Mouse (Mus musculus) left cerebral cortex, adult 8-10 months (tissue): ENCODE measurements around the gene Btnl1. TPM values are rescaled to one million over a fixed set of nuclear protein-coding genes. Genes with fewer than 3 reads are reported as not detected.
A peak's percentile ranks its signal among the peaks of the same experiment; 100 is the strongest.

Experiments
- DNase-seq, 2 experiments: peaks; one replicate each; pipeline ENCODE4 v3.0.0; 2022; ENCODE audit warnings: low spot score in 2 of 2
- total RNA-seq, 4 experiments: library from RNA; stranded (reverse); gene quantifications; 2 replicates each; pipeline ENCODE4 v1.2.4; 2022

Btnl1 gene
- total RNA-seq, 4 experiments from 2014 or later, result not detected

- DNase-seq, result no peak
These were observed 7.8 kb downstream of the Btnl1 start for GRCm38 (mm10) chr17:34384699-34385098.

DNA sequence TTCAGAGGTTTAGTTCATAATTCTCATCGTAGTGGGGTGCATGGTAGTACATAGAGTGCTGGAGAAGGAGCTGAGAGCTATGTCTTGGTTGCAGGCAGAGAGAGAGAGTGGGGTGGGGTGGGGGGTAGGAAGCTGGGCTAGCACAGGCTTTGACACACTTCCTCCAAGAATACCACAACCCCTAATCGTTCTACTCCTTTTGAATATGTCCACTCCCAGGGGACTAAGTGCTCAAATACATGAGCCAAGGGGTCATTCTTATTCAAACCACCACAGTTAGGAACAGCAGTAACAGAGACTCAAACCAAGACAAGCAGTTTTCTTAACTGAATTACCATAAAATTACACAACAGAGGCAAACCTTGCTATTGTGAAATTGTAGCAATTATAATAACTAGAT, 9.7 kb downstream of the Btnl1 start:
- no peak for DNase-seq

GRCm38 (mm10) chr17:34388513-34388912, 11.6 kb downstream of the Btnl1 start:
- no peak for DNase-seq

- DNase-seq, result no peak
These were observed 14.6 kb downstream of the Btnl1 start for GRCm38 (mm10) chr17:34391507-34391906.

GRCm38 (mm10) chr17:34392321-34392720, 15.4 kb downstream of the Btnl1 start:
- DNase-seq, result no peak

DNA sequence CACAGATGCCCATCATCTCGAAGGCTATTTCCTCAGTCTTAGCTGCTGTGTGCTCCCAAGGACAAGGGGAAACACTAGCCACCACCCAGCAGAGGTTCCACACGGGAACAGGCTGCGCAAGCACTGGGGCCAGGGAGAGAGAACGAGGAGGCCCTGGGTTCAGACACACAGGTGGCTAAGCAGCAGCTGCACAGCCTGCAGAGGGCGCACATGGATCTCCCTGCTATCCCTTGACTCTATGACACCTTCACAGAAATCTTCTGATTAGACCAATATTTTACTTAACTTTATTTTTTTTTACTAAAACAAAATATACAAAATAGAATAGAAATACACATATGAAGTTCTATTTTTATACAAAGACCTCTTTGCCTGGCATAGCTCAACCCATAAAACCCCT, 20.4 kb downstream of the Btnl1 start:
- DNase-seq, result no peak

DNA sequence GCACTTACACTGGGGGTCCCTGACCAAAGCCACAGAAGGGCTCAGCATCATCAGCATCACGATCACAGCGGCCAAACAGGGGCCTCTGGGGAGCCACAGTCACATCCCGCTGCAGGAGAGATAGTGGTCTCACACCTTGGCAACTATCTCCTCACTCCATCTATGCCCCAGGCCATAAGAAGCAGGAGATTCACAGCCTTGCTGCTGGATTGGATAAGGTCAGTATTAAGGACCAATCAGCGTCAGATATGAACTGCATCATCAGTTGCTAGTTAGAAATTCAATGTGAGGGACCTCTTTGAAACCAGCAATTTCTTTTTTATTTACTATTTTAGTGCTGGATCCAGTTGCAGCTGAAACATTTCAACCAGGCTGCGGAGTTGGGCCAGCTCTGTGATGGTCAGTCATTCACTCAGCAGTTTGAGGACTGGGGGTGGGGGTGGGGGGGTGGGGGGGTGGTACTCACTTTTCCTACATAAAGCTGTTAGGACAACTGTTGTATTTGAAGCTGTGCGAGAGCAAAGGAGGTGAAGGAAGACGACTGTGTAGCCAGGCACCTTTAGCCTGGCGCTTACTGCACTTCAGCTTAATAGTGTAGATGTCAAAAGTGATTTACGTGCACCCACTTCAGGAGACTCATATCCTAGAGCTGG, 21.3 kb downstream of the Btnl1 start:
- peak in 1 of 2 experiments; percentile 48 for DNase-seq

DNA sequence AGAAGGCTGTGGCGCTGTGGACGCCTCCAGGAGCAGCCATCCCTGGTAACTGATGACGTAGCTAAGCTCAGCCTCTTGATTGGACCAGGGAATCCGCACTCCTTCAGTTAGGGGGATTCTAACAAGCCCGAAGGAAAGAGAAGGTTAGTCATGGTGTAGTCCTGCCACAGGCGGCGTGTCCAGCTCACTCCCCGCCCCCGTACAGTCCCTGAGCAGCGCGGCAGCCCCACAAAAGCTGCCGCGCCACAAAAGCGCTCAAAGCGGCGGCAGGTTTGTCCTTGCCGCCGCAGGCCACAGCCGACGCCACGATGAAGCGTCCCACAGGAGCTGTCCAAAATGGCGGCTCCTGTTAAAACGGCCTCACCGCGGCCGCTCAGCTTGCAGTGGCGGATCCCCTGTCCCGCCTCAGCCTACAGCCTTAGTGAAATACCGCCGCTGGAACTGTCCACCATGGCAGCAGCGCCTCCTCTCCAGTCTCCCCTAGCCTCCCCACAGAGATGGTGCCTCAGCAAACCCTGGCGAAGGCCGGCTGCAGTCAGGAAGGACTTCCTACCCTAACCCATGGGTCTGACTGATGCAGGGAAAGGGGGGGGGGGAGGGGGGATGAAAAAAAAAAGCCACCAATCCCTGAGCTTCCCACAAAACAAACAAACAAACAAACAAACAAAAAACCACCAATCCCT, 21.9 kb downstream of the Btnl1 start, which contains the start of gene BC051142:
BC051142 (plus strand) TSS at position 110 of the 683 bp plus-strand sequence.
- peak; percentile 75 to 82 for DNase-seq

DNA sequence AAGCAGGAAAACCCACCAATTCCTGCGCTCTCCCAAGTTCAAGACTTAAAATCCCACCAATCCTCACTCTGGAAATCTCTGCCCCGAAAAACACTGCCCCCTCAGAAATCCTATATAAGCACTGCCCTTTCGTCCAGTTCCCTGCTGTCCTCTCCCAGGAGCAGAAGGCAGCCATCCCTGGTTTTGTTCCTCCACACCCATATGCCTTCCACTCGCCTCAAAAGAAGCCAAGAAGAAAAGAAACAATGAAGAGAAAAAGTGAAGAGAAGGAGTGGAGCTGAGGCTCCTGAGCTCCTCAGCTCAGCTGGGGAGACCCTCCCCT, 22.4 kb downstream of the Btnl1 start:
- DNase-seq, result no peak

DNA sequence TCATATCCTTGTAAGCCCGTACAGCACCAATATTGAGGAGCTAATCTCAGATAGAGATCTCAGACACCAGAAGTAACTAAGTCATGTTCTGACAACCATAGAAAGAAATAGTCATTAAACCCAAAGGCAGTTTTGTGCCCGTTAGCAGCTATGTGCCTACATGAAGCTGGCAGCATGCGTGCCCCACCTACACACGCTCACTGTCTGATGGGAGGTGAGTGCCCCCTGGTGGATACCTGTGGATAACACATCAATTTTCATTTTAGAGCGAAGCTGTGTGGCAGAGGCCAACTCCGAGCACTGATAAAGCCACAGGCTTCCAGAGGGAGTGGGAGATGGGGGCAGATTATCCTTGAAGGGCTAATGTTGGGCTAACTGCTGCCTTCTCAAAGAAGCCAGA, 34.2 kb downstream of the Btnl1 start:
- peak; percentile 35 to 60 for DNase-seq

GRCm38 (mm10) chr17:34420014-34420413, 43.1 kb downstream of the Btnl1 start:
- no peak for DNase-seq

DNA sequence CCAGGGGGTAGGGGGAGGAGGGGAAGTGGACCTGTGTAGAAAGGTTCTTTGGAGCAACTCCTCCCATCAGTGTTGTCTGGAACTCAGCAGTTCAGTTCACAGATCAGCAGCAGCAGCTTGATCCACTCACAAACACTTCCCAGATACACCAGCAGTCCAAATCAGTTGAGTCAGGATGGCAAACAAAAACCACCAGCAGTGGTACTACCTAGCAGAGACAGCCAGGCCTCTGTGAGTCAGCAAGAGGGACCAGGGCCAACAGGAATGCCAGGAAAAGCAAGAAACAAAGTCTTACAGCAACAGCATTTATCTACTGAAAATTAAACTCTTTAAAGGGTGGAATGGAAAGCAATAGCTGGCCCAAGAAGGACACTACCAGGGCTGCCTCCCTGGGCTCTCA, 50.7 kb downstream of the Btnl1 start:
- DNase-seq, result peak in 1 of 2 experiments; percentile 25

Other genes with a start within 250 kb of the Btnl1 start
- gene H2-DMb2, start 233.8 kb upstream of the Btnl1 start, total RNA-seq, result 1 to 10 TPM in 3 of 4 experiments, under 1 TPM in 1; 0.84 to 3.5 (median 2.0) TPM
- gene H2-DMb1, start 224.1 kb upstream of the Btnl1 start, total RNA-seq, result 1 to 10 TPM; 2.2 to 7.1 (median 3.5) TPM
- gene Tap1, start 189.6 kb upstream of the Btnl1 start, total RNA-seq, result 1 to 10 TPM; 3.0 to 8.6 (median 4.6) TPM
- gene Psmb9, start 189.4 kb upstream of the Btnl1 start, total RNA-seq, result 1 to 10 TPM; 2.6 to 3.2 (median 3.0) TPM
- gene Psmb8, start 179.4 kb upstream of the Btnl1 start, total RNA-seq, result 10 to 100 TPM in 1 of 4 experiments, 1 to 10 TPM in 3; 4.0 to 12.1 (median 7.1) TPM
- gene Tap2, start 173.6 kb upstream of the Btnl1 start, total RNA-seq, result 10 to 100 TPM; 10.2 to 18.0 (median 16.3) TPM
- gene H2-Ob, start 138.2 kb upstream of the Btnl1 start, total RNA-seq, result 1 to 10 TPM in 2 of 4 experiments, under 1 TPM in 2; 0.54 to 1.3 (median 0.90) TPM
- 10 to 100 TPM in 2 of 4 experiments, 1 to 10 TPM in 2; 2.4 to 30.3 (median 11.7) TPM for gene H2-Ab1, start 119.4 kb upstream of the Btnl1 start, total RNA-seq
- 10 to 100 TPM in 2 of 4 experiments, 1 to 10 TPM in 2; 3.4 to 37.3 (median 13.3) TPM for gene H2-Aa, start 89.3 kb upstream of the Btnl1 start, total RNA-seq
- gene H2-Eb1, start 71.3 kb upstream of the Btnl1 start, total RNA-seq, result 10 to 100 TPM in 2 of 4 experiments, 1 to 10 TPM in 2; 2.7 to 26.0 (median 9.3) TPM
- gene H2-Eb2, start 51.5 kb upstream of the Btnl1 start, total RNA-seq, result not detected
- under 1 TPM; 0.49 to 0.82 (median 0.63) TPM for gene Btnl2, start 22.3 kb upstream of the Btnl1 start, total RNA-seq
- 1 to 10 TPM; 3.3 to 5.1 (median 4.3) TPM for gene BC051142, start 21.7 kb downstream of the Btnl1 start, total RNA-seq
- not detected for gene Btnl4, start 100.2 kb downstream of the Btnl1 start, total RNA-seq
- gene Btnl6, start 140.2 kb downstream of the Btnl1 start, total RNA-seq, result not detected
- gene Notch4, start 187.1 kb downstream of the Btnl1 start, total RNA-seq, result 10 to 100 TPM in 1 of 4 experiments, 1 to 10 TPM in 3; 9.4 to 13.0 (median 9.6) TPM
- 1 to 10 TPM; 2.1 to 4.2 (median 3.4) TPM for gene Gpsm3, start 212.7 kb downstream of the Btnl1 start, total RNA-seq
- 10 to 100 TPM; 59.5 to 66.5 (median 62.6) TPM for gene Pbx2, start 214.1 kb downstream of the Btnl1 start, total RNA-seq
- under 1 TPM; 0.39 to 0.83 (median 0.54) TPM for gene Ager, start 220.7 kb downstream of the Btnl1 start, total RNA-seq
- 10 to 100 TPM; 73.3 to 77.6 (median 76.0) TPM for gene Rnf5, start 226.6 kb downstream of the Btnl1 start, total RNA-seq
- 100 to 1,000 TPM; 150 to 164 (median 155) TPM for gene Agpat1, start 227.1 kb downstream of the Btnl1 start, total RNA-seq
- gene Egfl8, start 238.8 kb downstream of the Btnl1 start, total RNA-seq, result 1 to 10 TPM; 3.0 to 4.9 (median 3.4) TPM